Mouse (Mus musculus) liver, adult 2 months (tissue): Measurements from ENCODE around the gene Ccdc34.

Experiments
- CTCF ChIP-seq: fragments of 200-500 bp; IDR thresholded peaks from 2 replicates; pipeline ENCODE4 v1.5.1; 2011; ENCODE audit warnings: low read depth, low read length, control low read depth
- POLR2A ChIP-seq: fragments of 200-500 bp; IDR thresholded peaks from 2 replicates; pipeline ENCODE4 v1.6.1; 2011; ENCODE audit warnings: low read length, control low read depth; ENCODE audit not compliant: insufficient read depth; ENCODE audit errors: extremely low read depth

DNA sequence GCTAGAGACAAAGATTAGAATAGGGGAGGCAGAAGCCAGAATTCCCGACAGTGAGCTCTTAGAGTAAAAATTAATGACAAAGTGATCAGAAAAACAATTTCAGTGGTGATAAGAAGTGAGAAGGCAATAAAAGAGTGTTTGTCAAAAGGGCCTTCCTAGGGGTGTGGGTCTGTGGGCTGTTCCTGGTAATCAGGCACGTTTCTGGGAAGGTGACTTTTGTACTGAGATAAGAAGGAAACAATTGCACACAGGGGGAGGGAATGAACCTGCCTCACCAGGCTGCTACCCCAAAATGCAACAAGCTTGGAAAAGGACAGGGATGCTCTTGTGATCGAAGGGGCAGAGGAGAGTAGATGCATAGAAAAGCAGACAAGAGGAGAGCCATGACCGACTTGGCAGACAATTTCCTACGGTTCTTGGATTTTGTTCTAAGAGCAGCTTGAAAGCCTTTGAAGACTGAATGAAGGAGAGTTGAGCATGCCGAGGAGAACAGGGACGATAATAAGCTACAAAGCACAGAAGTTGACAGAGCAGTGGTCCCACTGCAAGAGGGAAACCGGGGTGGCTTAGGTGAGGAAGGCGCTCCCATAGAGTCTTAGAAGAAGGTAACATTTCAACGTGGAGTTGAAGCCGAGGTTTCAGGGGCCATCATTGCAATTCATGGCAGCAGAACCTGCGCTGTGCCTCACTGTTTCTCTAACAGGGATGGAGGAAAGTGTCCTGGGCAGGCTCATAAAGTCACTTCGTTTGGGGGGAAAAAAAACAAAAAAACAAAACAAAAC, 185.3 kb downstream of the Ccdc34 start:
- TF ChIP-seq CTCF (no peak), POLR2A (no peak)
